Mouse (Mus musculus): Measurements from ENCODE around the gene Scn8a. TPM values are rescaled to one million over a fixed set of nuclear protein-coding genes. Genes with fewer than 3 reads are reported as not detected.

The Scn8a gene
- polyA plus RNA-seq, 1 experiment: not detected

- Histone ChIP-seq H3K4me3 (ENCODE audit: insufficient read depth, poor library complexity, severe bottlenecking) (no peak overlapping the region), H3K27me3 (ENCODE audit: control insufficient read depth, insufficient read depth, insufficient read length) (peaks cover 4% of the 10 kb centered on the region), H3K79me2 (ENCODE audit: control insufficient read depth, insufficient read depth) (no peaks in the 10 kb centered on the region), H3K79me3 (ENCODE audit: low read depth) (no peaks in the 10 kb centered on the region), H3ac (ENCODE audit: control insufficient read depth, insufficient read length, low read depth) (no peak overlapping the region), H3K36me3 (ENCODE audit: control insufficient read depth, insufficient read depth) (no peaks in the 10 kb centered on the region)
- no peak for TF ChIP-seq USF1 (IDR thresholded peaks at IDR 0.05; ENCODE audit: low read depth)
- TF ChIP-seq MYOG (IDR thresholded peaks at IDR 0.05; ENCODE audit: control insufficient read depth, extremely low read depth, insufficient read length): no peak
- TF ChIP-seq MYOD1 (IDR thresholded peaks at IDR 0.05; ENCODE audit: control insufficient read depth, insufficient read length, low read depth): peak; percentile 87
- TF ChIP-seq FOSL1 (IDR thresholded peaks at IDR 0.05; ENCODE audit: insufficient read depth, low read length, poor library complexity, severe bottlenecking): no peak
Observed at GRCm38 (mm10) chr15:100845049-100845879, 24.4 kb upstream of the Scn8a start.

- H3K36me3 ChIP-seq (ENCODE audit: control insufficient read depth, insufficient read depth): no peaks in the 10 kb centered on the region
- peaks cover 1% of the 10 kb centered on the region for H3K27me3 ChIP-seq (ENCODE audit: control insufficient read depth, insufficient read depth, insufficient read length)
- H3K79me3 ChIP-seq (ENCODE audit: low read depth): no peaks in the 10 kb centered on the region
- no peaks in the 10 kb centered on the region for H3K79me2 ChIP-seq (ENCODE audit: control insufficient read depth, insufficient read depth)
- TF ChIP-seq MYOD1 (IDR thresholded peaks at IDR 0.05; ENCODE audit: control insufficient read depth, insufficient read length, low read depth) (no peak), CEBPB (IDR thresholded peaks at IDR 0.05; ENCODE audit: low read depth) (no peak), MAX (IDR thresholded peaks at IDR 0.05) (no peak), CTCF (IDR thresholded peaks at IDR 0.05; ENCODE audit: control insufficient read depth, insufficient read depth, insufficient read length) (no peak), FOSL1 (IDR thresholded peaks at IDR 0.05; ENCODE audit: insufficient read depth, low read length, poor library complexity, severe bottlenecking) (no peak), USF1 (IDR thresholded peaks at IDR 0.05; ENCODE audit: low read depth) (no peak), MYOG (IDR thresholded peaks at IDR 0.05; ENCODE audit: control insufficient read depth, extremely low read depth, insufficient read length) (no peak)
- H3ac ChIP-seq (ENCODE audit: control insufficient read depth, insufficient read length, low read depth): no peak overlapping the region
- H3K4me3 ChIP-seq (ENCODE audit: insufficient read depth, poor library complexity, severe bottlenecking): no peak overlapping the region
Observed at GRCm38 (mm10) chr15:100847193-100847592, 22.5 kb upstream of the Scn8a start.

- Histone ChIP-seq H3K4me3 (ENCODE audit: insufficient read depth, poor library complexity, severe bottlenecking) (no peak overlapping the region), H3K79me3 (ENCODE audit: low read depth) (no peaks in the 10 kb centered on the region), H3K27me3 (ENCODE audit: control insufficient read depth, insufficient read depth, insufficient read length) (peaks cover 21% of the 10 kb centered on the region), H3ac (ENCODE audit: control insufficient read depth, insufficient read length, low read depth) (no peak overlapping the region), H3K79me2 (ENCODE audit: control insufficient read depth, insufficient read depth) (no peaks in the 10 kb centered on the region), H3K36me3 (ENCODE audit: control insufficient read depth, insufficient read depth) (no peaks in the 10 kb centered on the region)
- TF ChIP-seq USF1 (IDR thresholded peaks at IDR 0.05; ENCODE audit: low read depth): no peak
- TF ChIP-seq FOSL1 (IDR thresholded peaks at IDR 0.05; ENCODE audit: insufficient read depth, low read length, poor library complexity, severe bottlenecking): no peak
- no peak for TF ChIP-seq MYOG (IDR thresholded peaks at IDR 0.05; ENCODE audit: control insufficient read depth, extremely low read depth, insufficient read length)
Observed at GRCm38 (mm10) chr15:100857586-100857985, 12.1 kb upstream of the Scn8a start.

- TF ChIP-seq MAX (IDR thresholded peaks at IDR 0.05) (no peak), MYOG (IDR thresholded peaks at IDR 0.05; ENCODE audit: control insufficient read depth, extremely low read depth, insufficient read length) (no peak), FOSL1 (IDR thresholded peaks at IDR 0.05; ENCODE audit: insufficient read depth, low read length, poor library complexity, severe bottlenecking) (no peak), MYOD1 (IDR thresholded peaks at IDR 0.05; ENCODE audit: control insufficient read depth, insufficient read length, low read depth) (no peak), CEBPB (IDR thresholded peaks at IDR 0.05; ENCODE audit: low read depth) (no peak), CTCF (IDR thresholded peaks at IDR 0.05; ENCODE audit: control insufficient read depth, insufficient read depth, insufficient read length) (no peak), USF1 (IDR thresholded peaks at IDR 0.05; ENCODE audit: low read depth) (no peak)
- H3K79me3 ChIP-seq (ENCODE audit: low read depth): no peaks in the 10 kb centered on the region
- H3K36me3 ChIP-seq (ENCODE audit: control insufficient read depth, insufficient read depth): no peaks in the 10 kb centered on the region
- H3K79me2 ChIP-seq (ENCODE audit: control insufficient read depth, insufficient read depth): no peaks in the 10 kb centered on the region
- H3K4me3 ChIP-seq (ENCODE audit: insufficient read depth, poor library complexity, severe bottlenecking): no peak overlapping the region
- H3ac ChIP-seq (ENCODE audit: control insufficient read depth, insufficient read length, low read depth): no peak overlapping the region
- H3K27me3 ChIP-seq (ENCODE audit: control insufficient read depth, insufficient read depth, insufficient read length): peaks cover 18% of the 10 kb centered on the region
Observed at GRCm38 (mm10) chr15:100860856-100861255, 8.8 kb upstream of the Scn8a start.

DNA sequence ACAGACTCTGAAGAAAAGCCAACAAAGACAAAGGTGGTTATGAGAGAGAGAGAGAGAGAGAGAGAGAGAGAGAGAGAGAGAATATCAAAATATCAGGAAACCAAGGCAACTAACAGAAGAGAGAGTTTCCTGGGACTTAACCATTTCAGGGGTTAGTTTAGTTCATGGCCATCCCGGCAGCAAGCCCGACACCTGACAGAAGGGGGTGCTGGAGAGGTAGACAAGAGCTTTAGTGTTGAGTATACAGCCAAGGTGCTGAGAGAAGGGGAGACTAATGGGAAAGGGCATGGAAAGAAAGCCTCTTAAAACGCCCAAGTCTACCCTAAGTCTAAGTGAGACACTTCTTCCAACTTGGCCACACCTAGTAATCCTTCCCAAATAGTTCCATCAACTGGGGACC, 4.1 kb upstream of the Scn8a start:
- Histone ChIP-seq H3K79me3 (ENCODE audit: low read depth) (no peaks in the 10 kb centered on the region), H3K4me3 (ENCODE audit: insufficient read depth, poor library complexity, severe bottlenecking) (no peak overlapping the region), H3K79me2 (ENCODE audit: control insufficient read depth, insufficient read depth) (no peaks in the 10 kb centered on the region), H3K36me3 (ENCODE audit: control insufficient read depth, insufficient read depth) (no peaks in the 10 kb centered on the region), H3K27me3 (ENCODE audit: control insufficient read depth, insufficient read depth, insufficient read length) (peaks cover 29% of the 10 kb centered on the region), H3ac (ENCODE audit: control insufficient read depth, insufficient read length, low read depth) (no peak overlapping the region)
- no peak for TF ChIP-seq MYOD1 (IDR thresholded peaks at IDR 0.05; ENCODE audit: control insufficient read depth, insufficient read length, low read depth)
- no peak for TF ChIP-seq CEBPB (IDR thresholded peaks at IDR 0.05; ENCODE audit: low read depth)
- TF ChIP-seq FOSL1 (IDR thresholded peaks at IDR 0.05; ENCODE audit: insufficient read depth, low read length, poor library complexity, severe bottlenecking): no peak
- no peak for TF ChIP-seq USF1 (IDR thresholded peaks at IDR 0.05; ENCODE audit: low read depth)
- no peak for TF ChIP-seq CTCF (IDR thresholded peaks at IDR 0.05; ENCODE audit: control insufficient read depth, insufficient read depth, insufficient read length)
- TF ChIP-seq MYOG (IDR thresholded peaks at IDR 0.05; ENCODE audit: control insufficient read depth, extremely low read depth, insufficient read length): no peak
- no peak for TF ChIP-seq MAX (IDR thresholded peaks at IDR 0.05)
